Mouse (Mus musculus) liver, embryonic 14.5 days (tissue): Measurements from ENCODE around the gene Mysm1. TPM values are rescaled to one million over a fixed set of nuclear protein-coding genes. Genes with fewer than 3 reads are reported as not detected.
A peak's percentile ranks its signal among the peaks of the same experiment; 100 is the strongest.

Experiments
- ATAC-seq: fragments of 200-750 bp; cut with Nextera tagmentation; 2 replicates; pipeline ENCODE4 v1.8.0; 2017; ENCODE audit warnings: moderate number of reproducible peaks, mild to moderate bottlenecking, moderate library complexity; ENCODE audit not compliant: insufficient read depth
- DNase-seq, 3 experiments: peaks; one replicate each; pipeline ENCODE4 v3.0.0-alpha.2; 2012 to 2013; ENCODE audit warnings: low read depth in 3 of 3, low spot score in 3 of 3
- H3K27ac ChIP-seq: fragments of 300-500 bp; sonication (generic); 2 replicates; pipeline ENCODE4 v1.5.1; 2014; ENCODE audit warnings: moderate library complexity, mild to moderate bottlenecking, control low read depth, inconsistent platforms
- H3K27me3 ChIP-seq: fragments of 300-500 bp; sonication (generic); 2 replicates; pipeline ENCODE4 v1.6.1; 2014; ENCODE audit warnings: mild to moderate bottlenecking, low read length, moderate library complexity; ENCODE audit not compliant: control insufficient read depth, insufficient read depth
- H3K36me3 ChIP-seq: fragments of 300-500 bp; sonication (generic); replicated peaks from 2 replicates; pipeline ENCODE4 v1.6.1; 2014; ENCODE audit warnings: low read depth; ENCODE audit not compliant: control insufficient read depth, insufficient read depth
- H3K4me1 ChIP-seq, 2 experiments: fragments of 200-500 bp in 1 of 2; fragments of 300-500 bp in 1 of 2; sonication (generic) in 1 of 2; replicated peaks; 2 replicates each; pipeline ENCODE4 v1.6.1; 2012 to 2014; ENCODE audit warnings: antibody characterized with exemption in 1 of 2, inconsistent platforms in 1 of 2, low read length in 1 of 2; ENCODE audit not compliant: control insufficient read depth in 2 of 2, insufficient read depth in 2 of 2
- H3K4me2 ChIP-seq: fragments of 300-500 bp; sonication (generic); 2 replicates; pipeline ENCODE4 v1.6.1; 2014; ENCODE audit warnings: low read depth, mild to moderate bottlenecking, control low read depth, moderate library complexity
- H3K4me3 ChIP-seq, 2 experiments: fragments of 200-500 bp in 1 of 2; fragments of 300-500 bp in 1 of 2; sonication (generic) in 1 of 2; 2 replicates each; pipeline ENCODE4 v1.5.1; 2012 to 2014; ENCODE audit warnings: low read depth in 2 of 2, low read length in 2 of 2, mild to moderate bottlenecking in 2 of 2, control low read depth in 1 of 2, inconsistent platforms in 1 of 2, moderate library complexity in 1 of 2; ENCODE audit not compliant: insufficient read depth in 1 of 2
- H3K9ac ChIP-seq: fragments of 300-500 bp; sonication (generic); replicated peaks from 2 replicates; pipeline ENCODE4 v1.6.1; 2014; ENCODE audit warnings: mild to moderate bottlenecking, control low read depth, moderate library complexity
- H3K9me3 ChIP-seq: fragments of 300-500 bp; sonication (generic); 2 replicates; pipeline ENCODE4 v1.6.1; 2016; ENCODE audit warnings: low read length, mixed read lengths; ENCODE audit not compliant: control insufficient read depth
- CTCF ChIP-seq: IDR thresholded peaks from 2 replicates; pipeline ENCODE4 v1.5.1; 2016; ENCODE audit warnings: antibody characterized with exemption, low read depth, control low read depth
- EP300 ChIP-seq: IDR thresholded peaks from 2 replicates; pipeline ENCODE4 v1.6.1; 2016; ENCODE audit warnings: antibody characterized with exemption, low read depth
- WGBS: fragments of 180-500 bp; shearing (Covaris S2); extraction: QIAGEN DNeasy Blood & Tissue Kit; methylation state at CpG from one replicate; pipeline ENCODE4 v1.1.7; 2014; ENCODE audit not compliant: insufficient replicate concordance; 5-methylcytosine and 5-hydroxymethylcytosine counted together
- polyA plus RNA-seq, 2 experiments: library from polyadenylated mRNA; depleted of rRNA in 1 of 2; stranded (reverse) in 1 of 2; unstranded in 1 of 2; fragments of >200 nt; fragmentation: Nextera tagmentation in 1 of 2; extraction: Ambion mirVana in 1 of 2; gene quantifications; 2 replicates each; pipeline versions ENCODE4 v1.2.1 to v1.2.3; 2012 to 2014

The Mysm1 gene
- polyA plus RNA-seq (2012; rRNA removed) (2.9 and 3.7 TPM in 2 replicates), polyA plus RNA-seq (2014; fragmentation: Nextera tagmentation; extraction: Ambion mirVana) (5.8 and 7.3 TPM in 2 replicates)

GRCm38 (mm10) chr4:94978590-94979499, at the start of gene Mysm1:
TSS of gene Mysm1 (minus strand) at chr4:94979100.
- TF ChIP-seq EP300 (peak; percentile 63), CTCF (0 out of 2 replicates have a peak, but pooled peaks have one; percentile 14)
- Histone ChIP-seq H3K4me3 (peak within 1 kb of the TSS; percentile 90 to 99), H3K4me1 (peaks cover 8 to 16% of the 10 kb centered on the region in 2 experiments), H3K4me2 (peak within 1 kb of the TSS; percentile 96), H3K36me3 (peaks cover 10% of the 10 kb centered on the region), H3K27me3 (no peaks in the 10 kb centered on the region), H3K9ac (peak within 1 kb of the TSS; percentile 87), H3K27ac (peak within 1 kb of the TSS; percentile 45), H3K9me3 (no peaks in the 10 kb centered on the region)
- DNase-seq (peak; percentile 76 to 84 (median 78)), ATAC-seq (peak; percentile 99)
- WGBS: under 1% methylated on average over 69 of the region's 69 CpGs

DNA sequence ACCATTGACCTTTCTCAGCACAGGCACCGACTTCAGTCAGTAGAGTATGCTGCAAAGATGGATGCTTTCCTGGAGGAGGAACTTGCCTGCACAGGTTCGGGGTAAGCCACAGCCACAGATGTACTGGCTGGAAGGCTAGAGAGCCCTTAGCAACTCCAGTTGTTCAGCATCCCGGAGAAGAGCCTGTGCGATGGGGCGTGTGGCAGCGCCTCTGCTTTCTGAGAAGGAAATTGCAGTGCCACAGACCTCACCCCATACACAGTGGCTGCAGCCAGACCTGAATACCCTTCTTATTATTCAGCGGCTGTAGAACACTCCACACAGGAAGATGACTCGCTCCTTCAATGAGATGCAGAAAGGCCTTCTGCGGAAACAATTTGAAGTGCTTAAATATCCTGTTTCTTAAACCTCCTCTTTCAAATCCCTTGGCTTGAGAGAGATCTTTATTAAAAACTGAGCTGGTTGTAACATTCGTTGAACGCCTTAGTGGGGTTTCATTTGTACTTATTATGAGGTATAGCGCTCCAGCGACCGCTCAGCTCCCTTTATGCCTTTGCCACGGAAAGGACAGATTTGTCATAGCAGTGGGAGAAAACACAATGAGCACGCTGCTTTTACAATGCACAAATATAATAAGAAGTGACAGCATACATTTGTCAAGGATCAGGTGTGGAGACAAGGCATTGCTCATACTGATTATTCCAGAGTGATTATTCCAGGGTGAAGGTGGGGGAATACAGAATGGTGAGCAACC, 47.1 kb upstream of the Mysm1 start:
- WGBS: 54% methylated on average over 16 of the region's 16 CpGs
- no peak for TF ChIP-seq CTCF
- TF ChIP-seq EP300: no peak
- Histone ChIP-seq H3K36me3 (no peaks in the 10 kb centered on the region), H3K27me3 (no peaks in the 10 kb centered on the region), H3K4me1 (no peaks in the 10 kb centered on the region), H3K9ac (no peak overlapping the region), H3K4me2 (no peak overlapping the region), H3K9me3 (no peaks in the 10 kb centered on the region), H3K4me3 (no peak overlapping the region), H3K27ac (no peak overlapping the region)
- no peak for DNase-seq
- no peak for ATAC-seq

DNA sequence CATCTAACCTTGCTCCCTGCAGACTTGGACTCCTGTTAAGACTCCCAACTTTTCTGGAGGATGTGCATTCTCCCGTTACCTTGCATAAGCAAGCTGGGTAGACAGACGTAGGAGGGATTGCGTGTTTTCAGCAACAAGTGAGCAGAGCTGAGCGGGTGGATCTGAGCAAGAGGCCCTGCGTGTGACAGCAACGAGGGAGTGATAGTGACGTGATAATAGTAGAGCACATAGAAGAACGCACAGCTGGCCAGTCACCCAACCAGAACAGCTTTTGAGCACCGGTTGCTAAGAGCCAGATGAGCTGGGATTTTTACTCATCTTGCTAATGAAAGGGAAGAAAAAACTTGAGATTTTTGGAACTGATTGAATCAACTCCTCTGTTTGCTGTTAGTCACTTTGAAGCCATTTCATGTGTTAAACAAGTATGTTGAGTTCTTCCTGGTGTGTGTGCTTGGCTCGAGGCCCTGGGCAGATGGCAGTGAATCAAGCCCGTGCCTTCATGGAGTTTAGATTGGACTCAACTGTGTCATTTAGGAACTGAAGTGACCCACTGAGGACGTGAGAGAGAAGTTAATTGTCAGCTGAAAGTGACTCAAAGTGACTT, 44.6 kb upstream of the Mysm1 start:
- H3K4me2 ChIP-seq: no peak overlapping the region
- no peaks in the 10 kb centered on the region for H3K27me3 ChIP-seq
- 67% methylated on average over 12 of the region's 12 CpGs for WGBS
- no peak for DNase-seq
- no peaks in the 10 kb centered on the region for H3K4me1 ChIP-seq
- H3K9ac ChIP-seq: no peak overlapping the region
- no peaks in the 10 kb centered on the region for H3K36me3 ChIP-seq
- TF ChIP-seq CTCF (no peak), EP300 (no peak)
- no peak overlapping the region for H3K27ac ChIP-seq
- H3K9me3 ChIP-seq: no peaks in the 10 kb centered on the region
- no peak overlapping the region for H3K4me3 ChIP-seq
- no peak for ATAC-seq

DNA sequence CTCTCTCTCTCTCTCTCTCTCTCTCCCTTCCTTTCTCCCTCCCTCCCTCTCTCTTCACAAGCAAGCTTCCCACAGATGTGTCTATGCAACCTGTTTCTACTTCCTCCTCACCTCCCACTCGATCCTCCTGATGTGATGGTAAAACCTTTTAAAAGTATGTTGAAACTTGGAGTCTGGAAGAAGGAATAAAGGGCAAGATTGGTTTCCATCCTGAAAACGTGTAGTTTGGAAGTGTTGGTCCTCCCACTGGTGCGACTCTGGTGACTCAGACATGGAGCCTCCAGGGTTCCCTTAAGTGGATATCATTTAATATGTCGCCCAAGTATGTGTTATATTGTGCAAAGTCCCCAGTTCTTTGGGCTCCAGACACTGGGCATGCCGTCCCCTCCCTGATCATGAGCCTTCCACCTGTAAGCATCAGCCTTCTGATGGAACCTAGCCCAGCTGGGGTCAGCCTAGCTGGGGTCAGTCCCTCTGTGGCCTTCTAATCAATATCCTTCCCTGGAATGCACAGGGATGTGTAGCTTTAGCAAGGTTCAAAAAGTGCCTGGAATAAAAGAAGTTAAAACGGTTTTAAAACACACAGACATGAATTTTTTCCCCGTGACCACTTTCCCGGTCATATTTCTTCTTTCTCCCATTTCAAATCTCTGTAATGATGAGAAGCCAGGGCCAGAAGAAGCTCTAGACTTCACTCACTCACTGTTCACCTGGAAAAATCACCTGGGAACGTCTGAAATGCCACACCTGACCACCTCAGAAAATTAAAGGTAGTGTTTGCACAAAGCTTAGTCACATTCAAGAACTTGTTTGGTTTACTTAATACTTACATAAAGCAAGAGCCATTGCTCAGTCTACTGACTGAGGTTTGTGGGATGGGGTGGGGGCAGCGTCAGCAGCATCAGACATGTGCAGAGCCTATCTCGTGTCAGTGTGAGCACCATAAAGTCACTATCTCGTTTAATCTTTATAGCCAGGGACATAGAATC, 43.0 kb upstream of the Mysm1 start:
- H3K9me3 ChIP-seq: no peaks in the 10 kb centered on the region
- WGBS: 47% methylated on average over 12 of the region's 12 CpGs
- H3K27me3 ChIP-seq: no peaks in the 10 kb centered on the region
- H3K9ac ChIP-seq: no peak overlapping the region
- no peak overlapping the region for H3K4me2 ChIP-seq
- no peak overlapping the region for H3K4me3 ChIP-seq
- no peak overlapping the region for H3K27ac ChIP-seq
- TF ChIP-seq CTCF (no peak), EP300 (no peak)
- ATAC-seq: no peak
- no peaks in the 10 kb centered on the region for H3K4me1 ChIP-seq
- no peaks in the 10 kb centered on the region for H3K36me3 ChIP-seq
- DNase-seq: no peak
